Mouse (Mus musculus): ENCODE data around the gene Ska2. TPM values are rescaled to one million over a fixed set of nuclear protein-coding genes. Genes with fewer than 3 reads are reported as not detected.

The Ska2 gene
- polyA plus RNA-seq, 1 experiment from 2014 or later = 47.2 TPM

DNA sequence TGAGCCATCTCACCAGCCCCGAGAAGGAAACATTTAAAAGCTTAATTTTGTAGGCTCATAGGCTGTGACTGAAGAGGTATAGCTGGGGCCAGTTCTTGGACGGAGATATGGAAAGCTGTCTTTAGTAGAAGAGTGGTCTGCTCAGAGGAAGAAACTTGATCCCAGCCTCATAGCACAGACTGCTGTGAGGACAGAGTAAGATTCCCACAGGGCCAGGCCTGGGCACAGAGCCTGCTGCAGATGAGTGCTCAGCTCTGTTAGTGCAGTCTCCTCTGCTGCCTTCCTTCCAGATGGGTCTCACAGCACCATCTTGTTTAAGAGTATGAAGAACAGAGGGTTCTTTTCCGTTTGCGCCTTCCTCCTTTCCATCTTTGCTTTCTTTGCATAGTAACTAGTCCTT is 27.2 kb downstream of the Ska2 start:
- Histone ChIP-seq H3K4me1 (ENCODE audit: control insufficient read depth, insufficient read depth, low read length) (no peaks in the 10 kb centered on the region), H3K9me3 (replicated peaks; ENCODE audit: control insufficient read depth, low read length) (no peaks in the 10 kb centered on the region), H3K27me3 (ENCODE audit: control insufficient read depth, insufficient read depth, low read length) (no peaks in the 10 kb centered on the region), H3K4me2 (ENCODE audit: low read depth, low read length) (no peak overlapping the region), H3K27ac (ENCODE audit: low read length) (no peak overlapping the region), H3K36me3 (ENCODE audit: control insufficient read depth, insufficient read depth, low read length) (no peaks in the 10 kb centered on the region), H3K9ac (ENCODE audit: low read length) (no peak overlapping the region), H3K4me3 (replicated peaks; ENCODE audit: low read length) (no peak overlapping the region)
- no peak for ATAC-seq (ENCODE audit: insufficient read depth, low FRiP score)
- WGBS = 92% methylated on average over 4 of the region's 4 CpGs

DNA sequence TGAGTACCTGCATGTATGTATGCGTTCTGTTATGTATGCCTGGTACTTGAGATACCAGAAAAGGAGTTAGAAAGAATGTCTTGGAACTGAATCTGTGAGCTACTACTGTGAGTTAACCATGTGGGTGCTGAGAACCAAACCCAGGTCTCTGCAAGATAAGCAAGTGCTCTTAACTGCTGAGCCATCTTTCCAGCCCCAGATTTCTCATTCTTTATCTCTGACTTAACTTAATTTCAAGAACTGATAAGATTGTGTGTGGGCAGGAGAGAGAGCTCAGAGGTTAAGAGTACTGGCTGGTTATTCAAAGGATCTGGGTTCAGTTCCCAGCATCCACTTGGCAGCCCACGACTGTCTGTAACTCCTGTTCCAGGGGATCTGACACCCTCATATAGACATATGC is 49.0 kb downstream of the Ska2 start:
- H3K4me2 ChIP-seq (ENCODE audit: low read depth, low read length) = no peak overlapping the region
- no peak overlapping the region for H3K27ac ChIP-seq (ENCODE audit: low read length)
- no peak for ATAC-seq (ENCODE audit: insufficient read depth, low FRiP score)
- no peaks in the 10 kb centered on the region for H3K4me1 ChIP-seq (ENCODE audit: control insufficient read depth, insufficient read depth, low read length)
- no peaks in the 10 kb centered on the region for H3K36me3 ChIP-seq (ENCODE audit: control insufficient read depth, insufficient read depth, low read length)
- no peak overlapping the region for H3K4me3 ChIP-seq (replicated peaks; ENCODE audit: low read length)
- WGBS = 94% methylated on average over 2 of the region's 2 CpGs
- H3K9me3 ChIP-seq (replicated peaks; ENCODE audit: control insufficient read depth, low read length) = no peaks in the 10 kb centered on the region
- H3K27me3 ChIP-seq (ENCODE audit: control insufficient read depth, insufficient read depth, low read length) = no peaks in the 10 kb centered on the region
- H3K9ac ChIP-seq (ENCODE audit: low read length) = no peak overlapping the region

DNA sequence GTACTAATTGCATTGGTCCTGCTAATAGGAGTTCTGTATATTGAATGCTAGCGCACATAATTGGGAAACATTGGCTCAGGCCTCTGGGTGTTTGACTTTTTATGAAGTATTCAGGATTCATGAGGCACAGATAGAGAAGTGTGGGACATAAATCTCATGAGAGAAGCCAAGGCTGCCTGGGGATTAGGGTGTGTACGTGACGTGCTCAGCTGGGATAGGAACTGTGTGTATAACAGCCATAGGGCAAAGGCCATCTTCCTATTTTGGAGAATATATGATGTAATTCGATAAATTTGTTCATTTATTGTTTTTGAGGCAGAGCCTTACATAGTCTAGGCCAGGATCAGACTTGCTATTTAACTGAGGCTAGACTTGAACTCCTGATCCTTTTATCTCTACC is 53.7 kb downstream of the Ska2 start:
- no peaks in the 10 kb centered on the region for H3K4me1 ChIP-seq (ENCODE audit: control insufficient read depth, insufficient read depth, low read length)
- H3K27ac ChIP-seq (ENCODE audit: low read length) = no peak overlapping the region
- H3K4me3 ChIP-seq (replicated peaks; ENCODE audit: low read length) = no peak overlapping the region
- no peak overlapping the region for H3K9ac ChIP-seq (ENCODE audit: low read length)
- no peaks in the 10 kb centered on the region for H3K9me3 ChIP-seq (replicated peaks; ENCODE audit: control insufficient read depth, low read length)
- H3K36me3 ChIP-seq (ENCODE audit: control insufficient read depth, insufficient read depth, low read length) = peaks cover 17% of the 10 kb centered on the region
- no peaks in the 10 kb centered on the region for H3K27me3 ChIP-seq (ENCODE audit: control insufficient read depth, insufficient read depth, low read length)
- no peak for ATAC-seq (ENCODE audit: insufficient read depth, low FRiP score)
- no peak overlapping the region for H3K4me2 ChIP-seq (ENCODE audit: low read depth, low read length)
- WGBS = 80% methylated on average over 4 of the region's 4 CpGs

DNA sequence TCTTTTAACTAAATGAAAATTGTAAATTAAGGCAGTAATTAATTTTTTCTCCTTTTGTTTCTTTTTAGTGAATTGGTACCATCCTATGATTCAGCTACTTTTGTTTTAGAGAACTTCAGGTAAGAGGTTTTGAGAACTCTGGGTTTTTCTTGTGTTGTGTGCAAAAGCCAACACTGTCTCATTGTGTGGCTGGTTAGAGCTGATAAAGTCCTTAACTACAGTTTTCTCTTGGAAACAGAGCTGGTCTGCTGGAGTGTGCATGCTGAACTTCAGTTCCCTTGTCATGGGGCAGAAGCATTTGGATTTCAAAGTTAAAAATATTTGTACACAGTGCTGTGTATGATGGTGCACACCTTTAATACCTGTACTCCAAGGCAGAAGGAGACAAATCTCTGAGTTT is 54.7 kb downstream of the Ska2 start:
- no peak for ATAC-seq (ENCODE audit: insufficient read depth, low FRiP score)
- no peaks in the 10 kb centered on the region for H3K9me3 ChIP-seq (replicated peaks; ENCODE audit: control insufficient read depth, low read length)
- H3K4me3 ChIP-seq (replicated peaks; ENCODE audit: low read length) = no peak overlapping the region
- no peak overlapping the region for H3K4me2 ChIP-seq (ENCODE audit: low read depth, low read length)
- no peaks in the 10 kb centered on the region for H3K27me3 ChIP-seq (ENCODE audit: control insufficient read depth, insufficient read depth, low read length)
- peaks cover 23% of the 10 kb centered on the region for H3K36me3 ChIP-seq (ENCODE audit: control insufficient read depth, insufficient read depth, low read length)
- no peak overlapping the region for H3K27ac ChIP-seq (ENCODE audit: low read length)
- H3K4me1 ChIP-seq (ENCODE audit: control insufficient read depth, insufficient read depth, low read length) = no peaks in the 10 kb centered on the region
- no peak overlapping the region for H3K9ac ChIP-seq (ENCODE audit: low read length)

DNA sequence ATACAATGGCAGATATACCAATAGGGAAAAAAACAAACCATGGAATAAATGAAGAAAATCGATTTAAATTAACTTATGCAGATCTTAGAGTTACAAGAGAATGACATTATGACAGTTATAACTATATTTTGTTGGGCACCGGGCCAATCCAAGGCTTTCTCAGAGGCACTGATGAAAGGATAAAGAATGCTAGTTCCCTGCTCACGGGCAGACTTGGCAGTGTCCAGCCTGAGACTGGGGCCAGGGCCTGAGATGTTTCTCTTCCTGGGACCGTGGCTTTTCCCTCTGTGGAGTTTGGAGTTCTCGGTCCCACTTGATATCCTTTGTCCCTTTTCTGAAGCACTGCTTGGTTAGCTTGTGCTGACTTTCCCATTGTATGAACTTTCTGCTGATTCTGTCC is 64.6 kb downstream of the Ska2 start:
- H3K4me2 ChIP-seq (ENCODE audit: low read depth, low read length) = no peak overlapping the region
- 81% methylated on average over 5 of the region's 5 CpGs for WGBS
- no peaks in the 10 kb centered on the region for H3K4me1 ChIP-seq (ENCODE audit: control insufficient read depth, insufficient read depth, low read length)
- no peak overlapping the region for H3K4me3 ChIP-seq (replicated peaks; ENCODE audit: low read length)
- no peaks in the 10 kb centered on the region for H3K27me3 ChIP-seq (ENCODE audit: control insufficient read depth, insufficient read depth, low read length)
- H3K36me3 ChIP-seq (ENCODE audit: control insufficient read depth, insufficient read depth, low read length) = no peaks in the 10 kb centered on the region
- H3K9ac ChIP-seq (ENCODE audit: low read length) = no peak overlapping the region
- no peak overlapping the region for H3K27ac ChIP-seq (ENCODE audit: low read length)
- no peaks in the 10 kb centered on the region for H3K9me3 ChIP-seq (replicated peaks; ENCODE audit: control insufficient read depth, low read length)
- ATAC-seq (ENCODE audit: insufficient read depth, low FRiP score) = no peak

MicroRNAs encoded within 50 kb of the gene (microRNA counts, 519-probe panel; counts per million panel counts)
- 3,823 counts per million, percentile 90 among the panel's probes with 10 or more counts for microRNA mmu-miR-301a

Small RNA genes within 50 kb of the gene (microRNA-seq; reads per million reads assigned to microRNA genes)
- gene Mir301 = 1,067 reads per million, percentile 77 among the genes with 10 or more reads in this experiment

Other genes starting within 250 kb of the Ska2 start
- gene Ypel2, start 115.5 kb upstream of the Ska2 start, polyA plus RNA-seq (2015; fragmentation: Nextera tagmentation; extraction: Ambion mirVana) = 7.7 and 8.1 TPM in 2 replicates
- gene Gdpd1, start 35.2 kb upstream of the Ska2 start, polyA plus RNA-seq (2015; fragmentation: Nextera tagmentation; extraction: Ambion mirVana) = 34.9 and 41.5 TPM in 2 replicates
- 17.7 and 17.9 TPM in 2 replicates for gene Smg8, start 22.5 kb upstream of the Ska2 start, polyA plus RNA-seq (2015; fragmentation: Nextera tagmentation; extraction: Ambion mirVana)
- 6.0 and 6.9 TPM in 2 replicates for gene Prr11, start 526 bp upstream of the Ska2 start, polyA plus RNA-seq (2015; fragmentation: Nextera tagmentation; extraction: Ambion mirVana)
- 21.0 and 22.7 TPM in 2 replicates for gene Trim37, start 17.8 kb downstream of the Ska2 start, polyA plus RNA-seq (2015; fragmentation: Nextera tagmentation; extraction: Ambion mirVana)
- 1.5 and 1.9 TPM in 2 replicates for gene Ppm1e, start 249.8 kb downstream of the Ska2 start, polyA plus RNA-seq (2015; fragmentation: Nextera tagmentation; extraction: Ambion mirVana)

Data from stomach, embryonic 16.5 days (tissue).